Mouse (Mus musculus) brain, adult 2 months (tissue): Measurements from ENCODE around the gene Phldb1.

Experiments used
- DNase-seq: peaks from one replicate; pipeline ENCODE4 v3.0.0; 2011; ENCODE audit warnings: low read depth, low spot score

The Phldb1 gene

GRCm38 (mm10) chr9:44726431-44727146 is 8.4 kb downstream of the Phldb1 start:
- no peak for DNase-seq

GRCm38 (mm10) chr9:44724665-44725064 is 10.3 kb downstream of the Phldb1 start:
- DNase-seq = no peak

- DNase-seq = peak; percentile 87
Measured at GRCm38 (mm10) chr9:44724223-44724622, 10.8 kb downstream of the Phldb1 start.

- no peak for DNase-seq
Measured at GRCm38 (mm10) chr9:44723521-44724041, 11.4 kb downstream of the Phldb1 start.

GRCm38 (mm10) chr9:44723008-44723407 is 12.0 kb downstream of the Phldb1 start:
- no peak for DNase-seq

GRCm38 (mm10) chr9:44722575-44722974 is 12.4 kb downstream of the Phldb1 start:
- no peak for DNase-seq

GRCm38 (mm10) chr9:44721877-44722186 is 13.2 kb downstream of the Phldb1 start:
- no peak for DNase-seq

- peak; percentile 96 for DNase-seq
Measured at GRCm38 (mm10) chr9:44721154-44721876, 13.7 kb downstream of the Phldb1 start.

GRCm38 (mm10) chr9:44720358-44721153 is 14.4 kb downstream of the Phldb1 start:
- peak; percentile 82 for DNase-seq

GRCm38 (mm10) chr9:44719632-44720357 is 15.2 kb downstream of the Phldb1 start:
- no peak for DNase-seq

- peak; percentile 69 for DNase-seq
Measured at GRCm38 (mm10) chr9:44718937-44719631, 15.9 kb downstream of the Phldb1 start.

- DNase-seq = peak; percentile 97
Measured at GRCm38 (mm10) chr9:44717822-44718242, 17.2 kb downstream of the Phldb1 start.

GRCm38 (mm10) chr9:44716997-44717821 is 17.8 kb downstream of the Phldb1 start:
- no peak for DNase-seq

- no peak for DNase-seq
Measured at GRCm38 (mm10) chr9:44715705-44716362, 19.2 kb downstream of the Phldb1 start.

GRCm38 (mm10) chr9:44715109-44715508 is 19.9 kb downstream of the Phldb1 start:
- DNase-seq = peak; percentile 83

- DNase-seq = no peak
Measured at GRCm38 (mm10) chr9:44713574-44713973, 21.4 kb downstream of the Phldb1 start.

- DNase-seq = no peak
Measured at GRCm38 (mm10) chr9:44713080-44713479, 21.9 kb downstream of the Phldb1 start.

GRCm38 (mm10) chr9:44711602-44712001 is 23.4 kb downstream of the Phldb1 start:
- DNase-seq = no peak

- DNase-seq = no peak
Measured at GRCm38 (mm10) chr9:44710213-44710612, 24.8 kb downstream of the Phldb1 start.
